Mouse (Mus musculus): Measurements from ENCODE around the gene Hmcn1. TPM values are rescaled to one million over a fixed set of nuclear protein-coding genes. Genes with fewer than 3 reads are reported as not detected.

Gene Hmcn1
- total and polyA plus RNA-seq, 3 experiments: not detected

DNA sequence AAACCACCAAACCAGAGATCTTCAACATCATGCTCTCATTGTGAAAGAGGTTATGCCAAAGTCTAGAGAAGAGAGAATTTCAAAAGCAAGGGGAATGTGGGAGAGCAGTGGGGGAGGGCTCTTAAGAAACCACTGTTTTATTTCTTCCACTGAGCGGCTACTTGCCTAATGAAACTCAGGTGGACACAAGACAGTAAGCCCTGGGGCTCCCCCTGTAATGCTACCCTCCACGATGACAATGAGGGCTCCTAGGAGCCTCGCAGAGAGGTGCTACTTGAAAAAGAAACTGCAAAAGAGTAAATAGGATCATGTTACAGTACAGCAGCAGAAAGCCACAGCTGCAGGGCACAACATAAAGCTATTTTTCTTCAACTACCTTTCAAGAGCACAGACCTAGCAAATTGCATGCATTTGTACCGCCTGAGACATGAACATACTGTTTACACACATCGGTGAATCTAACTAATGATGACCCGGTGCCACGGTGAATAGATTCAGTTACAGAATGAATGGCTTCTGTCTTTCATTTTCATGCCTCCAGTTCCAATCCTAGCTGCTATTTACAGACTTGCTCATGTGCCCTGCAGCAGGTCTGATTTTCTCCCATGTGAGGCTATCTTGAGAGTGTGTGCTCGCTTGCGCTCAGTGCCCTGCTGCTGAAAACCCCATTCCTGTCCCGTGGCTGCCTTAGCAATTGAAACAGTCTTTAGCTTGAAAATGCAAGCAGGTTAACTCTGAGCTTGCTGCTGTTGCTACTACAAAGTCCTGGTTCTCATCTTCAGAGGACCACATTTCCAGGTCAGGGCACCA, 1.3 kb downstream of the Hmcn1 start:
- H3K9ac ChIP-seq (ENCODE audit: control insufficient read depth, low read depth, low read length, poor library complexity, severe bottlenecking): no peak overlapping the region
- H3K27ac ChIP-seq (ENCODE audit: control insufficient read depth, low read depth, low read length): no peak overlapping the region
- no peaks in the 10 kb centered on the region for H3K79me2 ChIP-seq (ENCODE audit: control insufficient read depth, insufficient read depth, low read length, poor library complexity)
- no peak overlapping the region for H3K4me3 ChIP-seq (ENCODE audit: control insufficient read depth in 1 of 2, insufficient read depth in 1 of 2, low read depth in 2 of 2, low read length in 2 of 2)
- no peaks in the 10 kb centered on the region for H3K9me3 ChIP-seq (replicated peaks; ENCODE audit: insufficient read depth, low read length)
- H3K36me3 ChIP-seq (ENCODE audit: control insufficient read depth in 1 of 2, insufficient read depth in 2 of 2, low read length in 2 of 2): no peaks in the 10 kb centered on the region
- H3K4me1 ChIP-seq (ENCODE audit: control insufficient read depth in 1 of 2, insufficient read depth in 2 of 2, low read length in 2 of 2): no peaks in the 10 kb centered on the region
- DNase-seq (ENCODE audit: low read depth, low spot score): no peak
- peaks cover 0 to 3% of the 10 kb centered on the region in 2 experiments; a peak in 3 of 4 replicates for H3K27me3 ChIP-seq (ENCODE audit: control insufficient read depth in 1 of 2, insufficient read depth in 2 of 2, low read length in 2 of 2)
- TF ChIP-seq MYC (IDR thresholded peaks at IDR 0.05; ENCODE audit: low read depth, low read length) (no peak), ELF1 (IDR thresholded peaks at IDR 0.05; ENCODE audit: low read depth, low read length) (no peak), JUND (IDR thresholded peaks at IDR 0.05; ENCODE audit: low read depth, low read length) (no peak), TCF12 (IDR thresholded peaks at IDR 0.05; ENCODE audit: low read depth, low read length) (no peak), USF2 (IDR thresholded peaks at IDR 0.05; ENCODE audit: borderline replicate concordance in 1 of 2, insufficient read depth in 1 of 2, low read depth in 1 of 2, low read length in 2 of 2) (no peak), MAFK (IDR thresholded peaks at IDR 0.05; ENCODE audit: borderline replicate concordance, low read depth, low read length) (no peak), RAD21 (IDR thresholded peaks at IDR 0.05; ENCODE audit: low read depth, low read length) (no peak), CHD2 (IDR thresholded peaks at IDR 0.05; ENCODE audit: low read length) (no peak), ZKSCAN1 (IDR thresholded peaks at IDR 0.05; ENCODE audit: low read depth, low read length) (no peak), UBTF (IDR thresholded peaks at IDR 0.05; ENCODE audit: borderline replicate concordance, insufficient read depth, low read depth, low read length) (no peak), ZNF384 (IDR thresholded peaks at IDR 0.05; ENCODE audit: low read depth, low read length) (no peak), ZC3H11A (IDR thresholded peaks at IDR 0.05; ENCODE audit: low read depth, low read length) (no peak), USF1 (IDR thresholded peaks at IDR 0.05; ENCODE audit: low read depth, low read length) (no peak), MAZ (IDR thresholded peaks at IDR 0.05; ENCODE audit: low read depth, low read length) (no peak), EP300 (IDR thresholded peaks at IDR 0.05; ENCODE audit: low read depth in 1 of 2, low read length in 2 of 2) (no peak), GATA1 (IDR thresholded peaks at IDR 0.05; ENCODE audit: low read depth, low read length) (no peak), SIN3A (IDR thresholded peaks at IDR 0.05; ENCODE audit: low read length) (no peak)

DNA sequence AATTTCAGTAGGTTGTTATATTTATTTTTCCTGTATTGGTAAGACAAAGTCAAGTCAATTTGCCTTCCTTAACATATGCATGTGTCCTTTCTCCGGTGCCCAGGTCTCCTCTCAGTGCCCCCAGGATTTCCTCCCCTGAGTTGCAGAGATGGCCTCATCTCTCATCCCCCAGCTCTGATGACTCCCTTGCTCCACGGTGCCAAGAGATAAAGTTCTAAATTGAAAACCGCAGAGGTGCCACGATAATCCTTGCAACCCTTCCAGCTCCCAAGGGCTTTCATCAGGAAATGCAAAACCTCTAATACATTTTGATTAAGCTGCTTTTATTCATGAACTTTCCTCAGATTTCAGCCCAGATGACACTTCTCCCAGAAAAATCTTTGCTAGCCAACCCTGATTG, 8.3 kb downstream of the Hmcn1 start:
- DNase-seq (ENCODE audit: low read depth, low spot score): no peak
- Histone ChIP-seq H3K4me1 (ENCODE audit: control insufficient read depth in 1 of 2, insufficient read depth in 2 of 2, low read length in 2 of 2) (no peaks in the 10 kb centered on the region), H3K4me3 (ENCODE audit: control insufficient read depth in 1 of 2, insufficient read depth in 1 of 2, low read depth in 2 of 2, low read length in 2 of 2) (no peak overlapping the region), H3K9ac (ENCODE audit: control insufficient read depth, low read depth, low read length, poor library complexity, severe bottlenecking) (no peak overlapping the region), H3K9me3 (replicated peaks; ENCODE audit: insufficient read depth, low read length) (no peaks in the 10 kb centered on the region), H3K27me3 (ENCODE audit: control insufficient read depth in 1 of 2, insufficient read depth in 2 of 2, low read length in 2 of 2) (peaks cover 14 to 16% of the 10 kb centered on the region in 2 experiments), H3K27ac (ENCODE audit: control insufficient read depth, low read depth, low read length) (no peak overlapping the region), H3K36me3 (ENCODE audit: control insufficient read depth in 1 of 2, insufficient read depth in 2 of 2, low read length in 2 of 2) (no peaks in the 10 kb centered on the region), H3K79me2 (ENCODE audit: control insufficient read depth, insufficient read depth, low read length, poor library complexity) (no peaks in the 10 kb centered on the region)
- TF ChIP-seq KAT2A (conservative IDR thresholded peaks at IDR 0.05; ENCODE audit: low read depth, low read length) (no peak), JUND (IDR thresholded peaks at IDR 0.05; ENCODE audit: low read depth, low read length) (no peak), ETS1 (IDR thresholded peaks at IDR 0.05; ENCODE audit: low read depth, low read length) (no peak), USF1 (IDR thresholded peaks at IDR 0.05; ENCODE audit: low read depth, low read length) (no peak), CTCF (IDR thresholded peaks at IDR 0.05 in 2 of 3, conservative IDR thresholded peaks at IDR 0.05 in 1 of 3; ENCODE audit: control insufficient read depth in 1 of 3, insufficient read depth in 1 of 3, low read depth in 2 of 3, low read length in 3 of 3, poor library complexity in 1 of 3, severe bottlenecking in 1 of 3) (no peak), TAL1 (IDR thresholded peaks at IDR 0.05; ENCODE audit: low read length) (no peak), POLR2AphosphoS2 (IDR thresholded peaks at IDR 0.05; ENCODE audit: low read length) (no peak), E2F4 (IDR thresholded peaks at IDR 0.05; ENCODE audit: borderline replicate concordance, low read depth, low read length) (no peak), ELF1 (IDR thresholded peaks at IDR 0.05; ENCODE audit: low read depth, low read length) (no peak), USF2 (IDR thresholded peaks at IDR 0.05; ENCODE audit: borderline replicate concordance in 1 of 2, insufficient read depth in 1 of 2, low read depth in 1 of 2, low read length in 2 of 2) (no peak), SMC3 (IDR thresholded peaks at IDR 0.05; ENCODE audit: low read depth, low read length) (no peak), ZMIZ1 (IDR thresholded peaks at IDR 0.05; ENCODE audit: low read depth, low read length) (no peak), RCOR1 (IDR thresholded peaks at IDR 0.05; ENCODE audit: low read depth, low read length) (no peak), NELFE (IDR thresholded peaks at IDR 0.05; ENCODE audit: low read depth, low read length) (no peak)
